Mouse (Mus musculus) thymus, adult 2 months (tissue): Measurements from ENCODE around the gene Lrrn3. TPM values are rescaled to one million over a fixed set of nuclear protein-coding genes. Genes with fewer than 3 reads are reported as not detected.

ENCODE experiments used
- DNase-seq: peaks from one replicate; pipeline ENCODE4 v3.0.0; 2021
- H3K27ac ChIP-seq: fragments of 200-500 bp; 2 replicates; pipeline ENCODE4 v1.5.1; 2012; ENCODE audit warnings: low read length, control low read depth; ENCODE audit not compliant: control insufficient read depth, insufficient read depth
- H3K27me3 ChIP-seq: fragments of 200-500 bp; 2 replicates; pipeline ENCODE4 v1.6.1; 2012; ENCODE audit warnings: mild to moderate bottlenecking, low read length, moderate library complexity, mixed read lengths; ENCODE audit not compliant: control insufficient read depth, insufficient read depth
- H3K36me3 ChIP-seq: fragments of 200-500 bp; 2 replicates; pipeline ENCODE4 v1.6.1; 2012; ENCODE audit warnings: mild to moderate bottlenecking, low read length, moderate library complexity; ENCODE audit not compliant: control insufficient read depth, insufficient read depth
- H3K4me1 ChIP-seq: fragments of 200-500 bp; replicated peaks from 2 replicates; pipeline ENCODE4 v1.6.1; 2012; ENCODE audit warnings: low read length; ENCODE audit not compliant: control insufficient read depth, insufficient read depth
- H3K4me3 ChIP-seq: fragments of 200-500 bp; 2 replicates; pipeline ENCODE4 v1.5.1; 2012; ENCODE audit warnings: mild to moderate bottlenecking, low read length, control low read depth, moderate library complexity; ENCODE audit not compliant: control insufficient read depth, insufficient read depth
- CTCF ChIP-seq: fragments of 200-500 bp; IDR thresholded peaks from 2 replicates; pipeline ENCODE4 v1.5.1; 2012; ENCODE audit warnings: mild to moderate bottlenecking, control low read depth, low read length, moderate library complexity, borderline replicate concordance; ENCODE audit not compliant: control insufficient read depth, poor library complexity, insufficient read depth; ENCODE audit errors: extremely low read depth
- POLR2A ChIP-seq: fragments of 200-500 bp; IDR thresholded peaks from 2 replicates; pipeline ENCODE4 v1.6.1; 2012; ENCODE audit warnings: mild to moderate bottlenecking, low read length, control low read depth, moderate library complexity; ENCODE audit not compliant: control insufficient read depth, poor library complexity, insufficient read depth; ENCODE audit errors: extremely low read depth
- WGBS: fragments of 180-500 bp; shearing (Covaris S2); methylation state at CpG from one replicate; pipeline ENCODE4 v1.1.7; 2018; 5-methylcytosine and 5-hydroxymethylcytosine counted together
- polyA plus RNA-seq: library from polyadenylated mRNA; depleted of rRNA; stranded (reverse); fragments of >200 nt; gene quantifications from 2 replicates; pipeline ENCODE4 v1.2.3, GENCODE M21; 2012

The Lrrn3 gene
- polyA plus RNA-seq, 1 experiment, result 0.26 TPM

GRCm38 (mm10) chr12:41508610-41509009 lies 22.4 kb upstream of the Lrrn3 start:
- Histone ChIP-seq H3K4me3 (no peak overlapping the region), H3K27ac (no peak overlapping the region), H3K27me3 (no peaks in the 10 kb centered on the region), H3K36me3 (no peaks in the 10 kb centered on the region), H3K4me1 (no peaks in the 10 kb centered on the region)
- WGBS, result 60% methylated on average over 4 of the region's 4 CpGs
- DNase-seq, result no peak
- TF ChIP-seq CTCF (no peak), POLR2A (no peak)

GRCm38 (mm10) chr12:41500049-41500820 lies 14.0 kb upstream of the Lrrn3 start:
- TF ChIP-seq CTCF (no peak), POLR2A (no peak)
- H3K4me3 ChIP-seq, result no peak overlapping the region
- H3K4me1 ChIP-seq, result no peaks in the 10 kb centered on the region; the same call in 1 of the 2 replicates
- 44% methylated on average over 9 of the region's 9 CpGs for WGBS
- no peaks in the 10 kb centered on the region for H3K27me3 ChIP-seq
- H3K36me3 ChIP-seq, result no peaks in the 10 kb centered on the region
- peak; percentile 40 for DNase-seq
- H3K27ac ChIP-seq, result no peak overlapping the region

GRCm38 (mm10) chr12:41494620-41495019 lies 8.4 kb upstream of the Lrrn3 start:
- TF ChIP-seq POLR2A, result no peak
- TF ChIP-seq CTCF, result no peak
- Histone ChIP-seq H3K27ac (no peak overlapping the region), H3K4me3 (no peak overlapping the region), H3K4me1 (no peaks in the 10 kb centered on the region), H3K27me3 (no peaks in the 10 kb centered on the region), H3K36me3 (no peaks in the 10 kb centered on the region)
- 60% methylated on average over 10 of the region's 10 CpGs for WGBS
- DNase-seq, result peak; percentile 7

DNA sequence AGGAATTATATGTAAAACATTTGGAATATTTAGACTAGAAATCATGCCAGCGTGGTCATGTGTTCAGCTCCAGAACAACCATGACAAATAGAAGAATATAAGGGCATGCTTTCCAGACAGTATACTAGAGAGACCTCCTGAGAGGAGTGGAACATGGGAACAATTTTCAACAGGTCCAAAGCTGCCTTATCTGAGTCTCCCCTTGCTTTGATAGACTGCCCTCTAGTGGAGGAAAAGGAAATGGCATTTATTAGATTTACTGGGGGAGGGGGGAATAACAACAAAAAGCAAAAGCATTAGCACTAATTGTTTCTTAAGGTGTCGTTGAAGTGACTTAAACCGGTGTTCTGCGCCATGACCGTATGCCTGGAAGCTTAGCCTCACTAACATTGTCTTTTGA lies 774 bp upstream of the Lrrn3 start:
- Histone ChIP-seq H3K36me3 (no peaks in the 10 kb centered on the region), H3K4me3 (no peak overlapping the region), H3K4me1 (0 out of 2 replicates have a peak, but pooled peaks cover 4% of the 10 kb centered on the region), H3K27ac (no peak overlapping the region), H3K27me3 (no peaks in the 10 kb centered on the region)
- WGBS, result 41% methylated on average over 5 of the region's 5 CpGs
- DNase-seq, result peak; percentile 8
- no peak for TF ChIP-seq POLR2A
- no peak for TF ChIP-seq CTCF

DNA sequence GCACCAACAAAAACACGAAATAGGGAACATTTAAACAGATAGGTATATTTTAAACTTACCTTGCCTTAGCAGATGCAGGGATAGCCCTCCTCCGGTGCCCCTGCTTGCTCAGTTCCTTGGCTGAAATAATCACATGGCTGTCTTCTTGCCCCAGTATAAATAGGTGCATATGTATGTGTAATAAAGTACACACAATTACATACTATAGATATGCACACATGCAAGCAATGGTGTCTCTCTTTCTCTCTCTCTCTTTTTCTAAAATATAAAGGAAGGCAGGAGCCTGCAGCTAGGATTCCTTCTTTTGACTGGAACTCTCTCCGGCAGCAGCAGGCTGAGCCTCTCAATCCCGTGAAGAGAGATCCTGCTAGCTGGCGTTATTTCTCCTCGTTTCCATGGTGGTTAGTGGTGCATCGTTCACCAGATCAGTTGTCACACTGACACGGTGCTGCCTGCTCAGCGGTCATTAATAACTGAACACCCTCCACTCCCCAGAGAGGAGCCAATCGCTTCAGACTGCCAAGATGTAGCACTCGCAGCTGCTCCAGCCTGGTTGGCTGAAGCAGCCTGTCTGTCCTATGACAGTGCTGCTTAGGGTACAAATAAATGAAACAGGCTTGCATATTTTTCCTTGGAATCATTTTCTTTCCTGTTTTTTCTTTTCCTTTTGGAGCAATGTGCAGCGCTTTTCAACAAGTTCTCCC lies 567 bp downstream of the Lrrn3 start:
- no peaks in the 10 kb centered on the region for H3K27me3 ChIP-seq
- H3K27ac ChIP-seq, result no peak overlapping the region
- H3K4me3 ChIP-seq, result no peak overlapping the region
- DNase-seq, result no peak
- 0 out of 2 replicates have a peak, but pooled peaks cover 4% of the 10 kb centered on the region for H3K4me1 ChIP-seq
- TF ChIP-seq POLR2A, result no peak
- no peak for TF ChIP-seq CTCF
- 21% methylated on average over 12 of the region's 12 CpGs for WGBS
- H3K36me3 ChIP-seq, result no peaks in the 10 kb centered on the region

DNA sequence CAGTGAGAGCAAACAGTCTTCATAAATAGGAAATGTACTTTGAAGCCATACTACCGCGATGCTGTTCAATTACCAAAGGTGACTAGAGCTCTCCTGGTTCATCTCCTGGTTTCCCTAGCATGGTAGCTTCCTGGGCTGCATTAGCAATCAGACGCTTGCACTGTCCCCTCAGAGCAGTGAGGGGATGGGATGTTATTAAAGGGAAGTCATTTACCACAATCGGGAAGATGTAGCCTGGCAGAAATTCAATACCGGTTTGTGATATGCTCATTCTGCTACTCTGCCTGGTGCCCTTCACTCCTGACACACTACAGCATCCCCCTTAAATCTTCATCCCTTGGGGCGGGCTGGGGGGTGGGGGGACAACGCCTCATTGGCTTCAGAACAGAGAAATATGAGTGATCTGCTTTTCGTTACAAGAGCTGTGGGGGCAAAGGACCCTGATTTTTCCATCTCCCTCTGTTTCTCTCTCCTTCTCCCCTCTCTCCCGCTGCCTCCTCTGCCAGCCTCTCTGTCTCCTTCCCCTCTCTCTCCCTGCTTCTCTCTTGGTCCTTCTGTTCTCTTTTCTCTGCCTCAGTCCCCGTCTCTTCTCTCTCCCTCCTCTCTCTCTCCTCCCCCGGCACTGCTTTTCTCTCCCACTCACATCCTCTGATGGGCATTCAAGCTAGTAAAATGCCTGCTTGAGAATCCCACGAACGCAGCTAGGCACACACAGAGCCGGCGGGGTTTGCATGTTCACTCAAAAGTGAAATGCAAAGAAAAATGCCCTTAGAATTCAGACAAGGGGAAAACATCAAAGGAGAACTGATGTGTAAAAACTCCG lies 1.3 kb downstream of the Lrrn3 start:
- H3K27ac ChIP-seq, result no peak overlapping the region
- DNase-seq, result no peak
- H3K4me1 ChIP-seq, result 0 out of 2 replicates have a peak, but pooled peaks cover 4% of the 10 kb centered on the region
- 10% methylated on average over 16 of the region's 16 CpGs for WGBS
- H3K4me3 ChIP-seq, result no peak overlapping the region
- H3K27me3 ChIP-seq, result no peaks in the 10 kb centered on the region
- no peak for TF ChIP-seq CTCF
- no peak for TF ChIP-seq POLR2A
- no peaks in the 10 kb centered on the region for H3K36me3 ChIP-seq
